Mouse (Mus musculus) monocyte, adult 2 months (primary cell): ENCODE data around the gene Hexa.

Experiments used
- DNase-seq, 2 experiments: peaks; one replicate each; pipeline ENCODE4 v3.0.0; 2022; ENCODE audit warnings: low spot score in 2 of 2, low read depth in 1 of 2

Hexa gene

DNA sequence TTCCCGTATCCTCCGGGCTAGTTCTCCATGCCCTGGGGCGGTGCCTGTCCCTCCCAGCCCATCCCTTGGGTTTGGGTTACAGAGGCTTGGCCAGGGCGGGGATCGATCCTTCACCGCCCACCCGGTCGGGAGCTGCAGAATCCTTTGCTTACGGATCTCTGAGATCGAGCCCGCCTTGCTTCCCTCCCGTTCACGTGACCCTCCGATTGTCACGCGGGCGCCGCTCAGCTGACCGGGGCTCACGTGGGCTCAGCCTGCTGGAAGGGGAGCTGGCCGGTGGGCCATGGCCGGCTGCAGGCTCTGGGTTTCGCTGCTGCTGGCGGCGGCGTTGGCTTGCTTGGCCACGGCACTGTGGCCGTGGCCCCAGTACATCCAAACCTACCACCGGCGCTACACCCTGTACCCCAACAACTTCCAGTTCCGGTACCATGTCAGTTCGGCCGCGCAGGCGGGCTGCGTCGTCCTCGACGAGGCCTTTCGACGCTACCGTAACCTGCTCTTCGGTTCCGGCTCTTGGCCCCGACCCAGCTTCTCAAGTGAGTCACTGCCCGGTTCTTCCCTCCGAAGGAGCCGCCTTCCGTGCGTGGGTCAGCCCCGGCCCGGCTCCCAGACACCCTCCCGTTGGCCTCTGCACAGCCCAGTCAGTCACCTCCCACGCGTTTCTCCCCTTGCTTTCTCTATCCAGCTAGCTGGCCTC, at the start of gene Hexa, which contains the start of gene Tmem202:
Gene Hexa (plus strand): TSS at position 100 of the 697 bp plus-strand sequence.
Gene Tmem202 (minus strand): TSS at position 407 of the 697 bp plus-strand sequence.
- peak in 1 of 2 experiments; percentile 71 for DNase-seq

DNA sequence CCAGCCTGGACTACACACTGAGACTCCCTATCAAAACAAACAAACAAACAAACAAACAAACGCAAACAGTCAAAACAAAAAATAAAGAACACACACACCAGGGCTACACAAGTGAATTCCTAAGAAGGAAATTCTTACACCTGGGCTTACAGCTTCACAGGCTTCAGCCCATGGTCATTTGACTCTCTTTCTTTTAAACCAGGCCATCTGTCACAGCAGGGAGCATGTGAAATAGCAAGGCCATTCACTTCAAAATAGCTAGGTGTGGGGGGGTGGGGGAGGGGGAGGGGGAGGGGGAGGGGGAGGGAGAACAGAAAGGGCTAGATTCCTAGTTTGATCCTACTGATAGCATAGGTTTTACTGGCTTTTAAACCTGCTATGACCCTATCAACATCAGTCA, 31.2 kb upstream of the Hexa start:
- no peak for DNase-seq

GRCm38 (mm10) chr9:59512381-59512780, 27.0 kb upstream of the Hexa start:
- no peak for DNase-seq

DNA sequence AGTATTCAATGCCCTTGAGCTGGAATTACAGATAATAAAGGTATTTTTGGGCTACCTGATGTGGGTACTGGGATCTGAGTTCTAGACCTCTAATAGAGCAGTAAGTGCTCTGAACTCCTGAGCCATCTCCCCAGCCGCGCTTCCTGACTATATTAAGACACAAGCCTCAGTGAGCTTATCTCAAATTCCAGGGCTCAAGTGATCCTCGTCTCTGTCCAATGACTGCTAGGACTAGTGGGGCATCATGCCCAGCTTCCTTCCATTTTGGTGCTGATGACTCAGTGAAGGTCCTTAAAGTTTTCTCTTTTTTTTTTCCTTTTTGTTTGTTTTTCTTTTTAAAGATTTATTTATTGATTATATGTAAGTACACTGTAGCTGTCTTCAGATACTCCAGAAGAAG, 24.3 kb upstream of the Hexa start:
- no peak for DNase-seq

- DNase-seq = no peak
Measured at GRCm38 (mm10) chr9:59517127-59517526, 22.2 kb upstream of the Hexa start.

DNA sequence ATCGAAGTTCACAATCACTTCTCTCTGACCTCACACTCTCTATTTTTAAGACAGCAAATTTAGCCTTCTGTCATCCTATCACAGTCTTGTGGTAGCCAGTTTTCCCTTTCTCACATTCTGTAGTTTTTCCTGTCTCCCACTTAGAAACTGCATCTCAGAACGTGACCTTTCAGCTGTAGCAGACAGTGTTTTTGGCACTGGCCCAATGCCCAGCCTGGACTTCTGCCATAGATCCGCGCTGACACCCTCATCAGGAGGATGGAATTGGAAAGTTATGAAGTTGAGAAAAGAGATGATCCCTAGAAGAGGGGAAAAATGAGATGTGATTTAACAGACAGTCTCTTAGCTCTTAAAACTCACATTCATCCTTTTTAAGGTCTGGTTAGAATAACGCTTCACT, 20.4 kb upstream of the Hexa start:
- no peak for DNase-seq

GRCm38 (mm10) chr9:59519396-59519795, 19.9 kb upstream of the Hexa start:
- no peak for DNase-seq

- no peak for DNase-seq
Measured at GRCm38 (mm10) chr9:59522906-59523305, 16.4 kb upstream of the Hexa start.

DNA sequence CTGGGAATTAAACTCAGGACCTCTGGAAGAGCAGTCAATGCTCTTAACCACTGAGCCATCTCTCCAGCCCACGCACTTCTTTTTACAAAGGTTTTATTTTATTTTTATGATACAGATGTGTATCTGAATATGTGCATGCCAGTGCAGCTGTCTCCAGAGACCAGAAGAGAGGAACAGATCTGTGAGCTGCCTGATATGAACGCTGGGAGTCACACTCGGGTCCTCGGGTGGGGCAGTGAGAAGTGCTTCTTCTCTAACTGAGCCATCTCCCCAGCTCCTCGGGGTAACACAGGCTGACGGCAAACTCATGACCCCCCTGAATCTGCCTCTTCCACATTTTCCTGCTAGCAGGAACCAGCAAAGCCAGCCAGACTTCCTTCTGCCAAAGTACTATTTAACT, 12.6 kb upstream of the Hexa start:
- no peak for DNase-seq

- DNase-seq = no peak
Measured at GRCm38 (mm10) chr9:59527580-59527979, 11.8 kb upstream of the Hexa start.

DNA sequence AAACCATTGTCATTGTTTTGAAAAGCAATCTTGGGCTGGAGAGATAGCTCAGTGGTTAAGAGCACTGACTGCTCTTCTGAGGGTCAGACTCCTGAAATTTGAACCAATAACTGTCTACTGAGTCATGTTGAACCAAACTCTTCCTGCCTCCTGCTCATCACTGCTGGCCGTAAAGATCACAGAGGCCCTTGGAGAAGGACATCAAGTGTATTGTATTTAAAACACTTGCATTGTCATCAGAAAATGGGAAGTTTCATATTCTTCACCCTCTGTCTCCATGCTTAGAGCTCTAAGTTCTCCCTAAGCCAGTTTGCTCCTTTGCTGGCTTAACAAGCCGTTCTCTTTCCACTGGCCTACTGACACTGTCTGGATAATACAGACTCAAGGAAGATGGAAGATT, 11.1 kb upstream of the Hexa start:
- DNase-seq = no peak

- DNase-seq = no peak
Measured at GRCm38 (mm10) chr9:59531645-59532044, 7.7 kb upstream of the Hexa start.

DNA sequence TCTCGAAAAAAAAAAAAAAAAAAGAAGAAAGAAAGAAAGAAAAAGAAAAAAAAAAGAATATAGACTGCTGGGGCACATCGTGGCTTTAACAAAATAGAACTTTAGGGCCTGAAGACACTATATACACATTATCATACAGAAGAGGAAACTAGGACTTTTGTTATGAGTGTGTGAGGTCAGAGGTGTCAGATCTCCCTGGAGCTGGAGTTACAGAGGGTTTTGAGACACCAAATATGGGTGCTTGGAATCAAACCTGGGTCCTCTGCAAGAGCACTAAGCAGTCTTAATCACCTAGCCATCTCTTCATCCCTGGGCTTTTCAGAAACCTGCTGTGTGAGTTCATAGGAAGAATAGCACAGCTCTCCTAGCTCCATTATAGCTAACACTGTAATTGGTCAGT, 5.9 kb upstream of the Hexa start:
- no peak for DNase-seq

DNA sequence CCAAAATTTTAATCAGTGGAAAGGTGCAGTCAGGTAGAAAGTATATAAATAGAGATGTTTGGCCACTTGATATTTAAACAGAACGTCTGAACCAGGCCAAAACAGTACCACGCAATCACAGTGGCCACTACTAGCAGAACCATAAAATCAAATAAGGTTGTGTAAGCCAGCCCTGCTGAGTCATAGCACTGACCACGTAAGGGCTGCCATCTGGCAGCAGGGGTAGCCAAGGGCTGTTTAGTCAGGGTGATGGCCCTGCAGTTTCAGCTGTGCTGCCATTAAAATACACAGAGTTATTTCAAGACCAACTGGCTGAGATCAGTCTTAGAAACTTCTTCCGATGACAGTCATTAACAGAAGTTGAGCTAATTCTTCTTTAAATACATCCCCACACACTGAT, 5.5 kb upstream of the Hexa start:
- no peak for DNase-seq

- peak in 1 of 2 experiments; percentile 20 for DNase-seq
Measured at GRCm38 (mm10) chr9:59537651-59538050, 1.7 kb upstream of the Hexa start.

DNA sequence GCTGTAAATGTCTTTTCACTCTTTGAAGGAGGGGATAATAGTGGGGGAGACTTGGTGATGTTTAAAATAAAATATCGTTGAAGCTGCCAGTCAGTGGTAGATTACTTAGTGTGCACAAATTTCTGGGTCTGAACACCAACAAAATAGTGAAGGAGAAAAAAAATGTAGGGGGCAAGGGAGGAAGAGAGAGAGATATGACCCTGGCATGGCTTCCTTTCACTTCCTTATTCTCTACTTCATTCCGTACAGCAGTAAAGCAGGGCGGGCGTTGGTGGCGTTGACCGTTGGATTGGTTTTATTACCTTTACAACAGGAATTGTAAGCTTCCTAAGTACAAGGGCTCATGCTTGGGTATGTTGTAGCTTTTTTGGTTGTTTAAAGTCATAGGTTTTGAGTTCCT, 2.3 kb downstream of the Hexa start:
- DNase-seq = no peak

- DNase-seq = no peak
Measured at GRCm38 (mm10) chr9:59542766-59543324, 3.5 kb downstream of the Hexa start.

DNA sequence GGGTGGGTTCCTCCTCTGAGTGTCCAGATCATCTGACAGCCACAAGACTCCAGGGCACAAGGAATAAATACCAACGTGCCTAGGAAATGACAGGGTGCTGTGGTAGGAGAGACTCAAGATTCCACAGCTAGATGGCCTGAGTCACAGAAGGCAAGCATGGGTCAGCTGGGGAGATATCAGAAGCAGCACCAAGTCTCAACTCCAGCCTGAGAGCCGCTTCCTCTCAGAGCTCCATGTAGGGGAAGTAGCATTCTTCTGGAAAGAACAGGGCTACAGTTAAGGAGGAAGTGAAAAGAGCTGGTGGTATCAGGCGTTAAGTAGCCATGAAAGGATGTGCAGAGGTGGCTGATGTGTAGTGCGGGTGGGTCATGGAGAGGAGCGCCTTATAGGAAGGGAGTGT, 5.4 kb downstream of the Hexa start:
- peak in 1 of 2 experiments; percentile 21 for DNase-seq

- DNase-seq = no peak
Measured at GRCm38 (mm10) chr9:59547869-59548268, 8.5 kb downstream of the Hexa start.

GRCm38 (mm10) chr9:59548961-59549487, 9.7 kb downstream of the Hexa start:
- no peak for DNase-seq

- no peak for DNase-seq
Measured at GRCm38 (mm10) chr9:59550077-59550476, 10.7 kb downstream of the Hexa start.

DNA sequence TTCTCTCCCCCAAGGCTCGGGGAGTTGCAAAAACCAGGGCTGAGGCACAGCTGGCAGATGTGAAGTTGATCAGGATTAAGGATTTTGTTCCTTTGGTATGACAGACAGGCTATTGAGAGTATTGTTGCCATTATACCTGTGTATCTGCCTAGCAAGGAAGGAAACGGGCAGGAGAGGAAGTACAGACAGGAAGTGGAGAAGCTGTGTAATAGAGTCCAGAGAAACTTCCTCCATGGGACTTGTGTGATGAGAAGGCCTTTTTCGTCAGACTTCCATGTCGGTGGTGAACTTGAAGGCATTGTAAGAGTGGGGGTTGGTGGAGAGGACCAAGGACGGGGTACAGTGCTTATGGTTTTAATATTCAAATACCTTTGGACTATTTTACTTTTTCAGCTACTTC, 11.7 kb downstream of the Hexa start:
- no peak for DNase-seq

- DNase-seq = no peak
Measured at GRCm38 (mm10) chr9:59551620-59552031, 12.3 kb downstream of the Hexa start.
